Mouse (Mus musculus): ENCODE measurements around the gene Cd2ap.

Gene Cd2ap

GRCm38 (mm10) chr17:42857506-42857905, 19.0 kb downstream of the Cd2ap start:
- no peak for DNase-seq

DNA sequence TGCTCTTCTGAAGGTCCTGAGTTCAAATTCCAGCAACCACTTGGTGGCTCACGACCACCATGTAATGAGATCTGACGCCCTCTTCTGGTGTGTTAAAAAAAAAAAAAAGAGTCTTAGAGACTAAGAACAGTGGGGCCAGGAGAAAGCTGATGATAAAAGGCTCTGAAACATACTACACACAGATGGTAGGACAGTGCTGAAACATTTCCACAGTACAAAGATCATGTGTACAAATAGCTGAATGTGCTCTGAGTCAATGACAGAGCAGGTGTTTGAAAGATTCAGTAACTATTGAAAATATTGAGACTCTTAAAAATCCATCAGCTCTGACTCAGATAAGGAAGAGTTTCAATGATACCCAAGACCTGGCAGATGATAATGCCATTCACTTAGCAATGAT, 29.4 kb downstream of the Cd2ap start:
- no peak for DNase-seq

- no peak for DNase-seq
Observed at GRCm38 (mm10) chr17:42837193-42837592, 39.3 kb downstream of the Cd2ap start.

- DNase-seq, result no peak
Observed at GRCm38 (mm10) chr17:42822787-42823186, 53.7 kb downstream of the Cd2ap start.

DNA sequence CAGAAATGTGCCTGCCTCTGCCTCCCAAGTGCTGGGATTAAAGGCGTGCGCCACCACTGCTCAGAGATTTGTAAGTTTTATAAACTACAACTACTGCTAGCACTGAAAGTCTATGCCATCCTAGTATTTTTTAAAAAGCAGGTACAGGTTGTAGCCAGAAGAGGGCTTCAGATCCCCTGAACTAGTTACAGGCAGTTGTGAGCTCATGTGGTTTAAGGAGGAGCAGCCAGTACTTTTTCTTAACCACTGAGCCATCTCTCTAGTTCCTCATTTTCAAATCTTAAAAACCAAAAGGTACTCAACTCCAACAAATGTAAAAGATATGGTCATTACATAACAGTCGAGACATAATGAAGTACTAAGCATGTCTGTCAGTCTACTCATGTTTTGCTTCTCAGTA, 61.1 kb downstream of the Cd2ap start:
- no peak for DNase-seq

DNA sequence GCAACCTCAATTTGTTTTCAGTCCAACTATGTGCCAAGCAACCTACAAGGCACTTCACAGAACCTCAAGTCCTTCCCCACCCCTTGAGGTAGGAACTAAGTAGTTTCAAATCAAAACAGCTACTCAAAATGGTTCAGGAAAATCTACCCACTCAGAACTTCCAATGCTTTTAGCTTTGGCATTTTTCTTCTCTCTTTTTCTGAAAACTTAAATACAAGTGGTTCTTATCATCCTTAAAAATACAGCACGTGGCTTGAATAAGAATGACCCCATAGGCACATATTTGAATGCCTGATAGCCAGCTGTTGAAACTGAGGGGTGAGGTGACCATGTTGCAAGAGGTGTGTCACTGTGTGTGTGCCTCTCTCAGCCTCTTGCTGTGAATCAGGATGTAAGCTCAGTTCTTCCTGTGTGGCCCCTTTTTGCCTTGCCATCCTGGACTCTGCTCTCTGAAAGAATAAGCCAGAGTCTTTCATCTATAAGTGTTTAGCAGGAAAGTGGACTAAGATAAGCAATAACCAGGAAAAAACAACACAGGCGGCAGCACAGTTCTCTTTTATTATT, 84.0 kb downstream of the Cd2ap start:
- DNase-seq, result no peak

GRCm38 (mm10) chr17:42790787-42791186, 85.7 kb downstream of the Cd2ap start:
- DNase-seq, result no peak

- no peak for DNase-seq
Observed at GRCm38 (mm10) chr17:42789723-42790122, 86.7 kb downstream of the Cd2ap start.

GRCm38 (mm10) chr17:42788686-42789453, 87.6 kb downstream of the Cd2ap start:
- no peak for DNase-seq

DNA sequence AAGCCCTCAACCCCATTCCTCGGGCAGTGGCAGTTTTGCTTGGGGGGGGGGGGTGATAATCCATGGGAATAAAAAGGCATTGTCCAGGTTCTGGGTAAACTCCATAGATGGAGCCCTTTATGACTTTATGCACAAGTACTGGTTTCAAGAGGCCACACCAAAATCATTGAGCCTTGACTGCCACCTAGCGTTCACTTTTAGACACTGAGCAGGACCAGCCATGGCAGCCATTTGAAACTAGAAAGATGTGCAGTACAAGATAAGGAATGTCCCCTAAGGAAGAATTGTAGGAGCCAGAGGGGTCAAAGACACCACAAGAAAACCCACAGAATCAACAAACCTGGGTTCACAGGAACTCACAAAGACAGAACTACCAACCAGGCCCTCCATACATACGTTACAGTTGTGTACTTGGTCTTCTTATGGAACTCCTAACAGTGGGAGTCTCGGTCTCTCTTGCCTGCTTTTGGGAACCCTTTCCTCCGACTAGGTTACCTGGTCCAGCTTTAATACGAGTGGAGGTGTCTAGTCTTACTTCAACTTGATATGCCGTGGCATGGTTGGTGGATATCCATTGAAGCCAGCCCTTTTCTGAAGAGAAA, 94.2 kb downstream of the Cd2ap start:
- peak; percentile 64 to 68 for DNase-seq

GRCm38 (mm10) chr17:42753791-42754190, 122.7 kb downstream of the Cd2ap start:
- peak in 1 of 2 experiments; percentile 25 for DNase-seq

GRCm38 (mm10) chr17:42752173-42752572, 124.3 kb downstream of the Cd2ap start:
- DNase-seq, result peak; percentile 77 to 87

GRCm38 (mm10) chr17:42745657-42746420, 130.6 kb downstream of the Cd2ap start:
- no peak for DNase-seq

Data from lung, adult 18-20 months (tissue).